ENCODE assay signal across 8 mouse cellular contexts in genomic region chr12:104029986-104030385, GRCm38 (mm10). TPM values are rescaled to one million over a fixed set of nuclear protein-coding genes. Genes with fewer than 3 reads are reported as not detected.
A peak's percentile ranks its signal among the peaks of the same experiment; 100 is the strongest.
DNase-seq lines count a peak whose midpoint lies in the region; ATAC-seq and TF ChIP-seq lines count a peak whose summit lies in the region.

No protein-coding gene starts in this region.

- no peaks in the 10 kb centered on the region for H3K9me3 ChIP-seq in midbrain, embryonic 10.5 days (replicated peaks)
- no peaks in the 10 kb centered on the region for H3K9me3 ChIP-seq in midbrain, embryonic 15.5 days
- no peaks in the 10 kb centered on the region for H3K9me3 ChIP-seq in liver, embryonic 14.5 days (ENCODE audit: control insufficient read depth, low read length)

- no peak overlapping the region for H3K9ac ChIP-seq in midbrain, embryonic 15.5 days
- no peak overlapping the region for H3K9ac ChIP-seq in liver, embryonic 14.5 days (replicated peaks)

- TF ChIP-seq POLR2A in cerebellum, adult 2 months (IDR thresholded peaks at IDR 0.05; ENCODE audit: borderline replicate concordance, insufficient read depth, low read length) = no peak
- no peak for TF ChIP-seq POLR2A in embryonic fibroblast, embryonic 13.5 days (IDR thresholded peaks at IDR 0.05; ENCODE audit: low read depth, low read length)

- 48% methylated on average over 8 of the region's 8 CpGs for WGBS in cerebellum, adult 2 months
- 43% methylated on average over 8 of the region's 8 CpGs for WGBS in midbrain, embryonic 10.5 days
- 45% methylated on average over 8 of the region's 8 CpGs for WGBS in midbrain, embryonic 15.5 days
- 32% methylated on average over 8 of the region's 8 CpGs for WGBS in liver, embryonic 14.5 days (ENCODE audit: insufficient replicate concordance)

- no peaks in the 10 kb centered on the region for H3K36me3 ChIP-seq in midbrain, embryonic 10.5 days
- H3K36me3 ChIP-seq in midbrain, embryonic 15.5 days (replicated peaks) = no peaks in the 10 kb centered on the region
- H3K36me3 ChIP-seq in liver, embryonic 14.5 days (replicated peaks; ENCODE audit: control insufficient read depth, insufficient read depth, low read depth) = no peaks in the 10 kb centered on the region

- no peak for DNase-seq in cerebellum, adult 2 months
- DNase-seq in cerebellum, adult 11 months = no peak
- DNase-seq in midbrain, embryonic 10.5 days (ENCODE audit: low spot score) = peak; percentile 34
- DNase-seq in liver, embryonic 14.5 days (ENCODE audit: low read depth in 3 of 3, low spot score in 3 of 3) = no peak
- DNase-seq in testis, postnatal 10 days (ENCODE audit: low spot score) = peak; percentile 55
- no peak for DNase-seq in frontal cortex, postnatal 25 days (ENCODE audit: low spot score in 2 of 2)

- TF ChIP-seq CTCF in cerebellum, adult 2 months (IDR thresholded peaks at IDR 0.05; ENCODE audit: borderline replicate concordance, insufficient read depth, low read depth, low read length) = peak; percentile 7; the same call in 1 of the 2 replicates
- TF ChIP-seq CTCF in embryonic fibroblast, embryonic 13.5 days (IDR thresholded peaks at IDR 0.05; ENCODE audit: borderline replicate concordance, insufficient read depth, low read length) = 0 out of 2 replicates have a peak, but pooled peaks have one; percentile 29
- TF ChIP-seq CTCF in liver, embryonic 14.5 days (IDR thresholded peaks at IDR 0.05; ENCODE audit: low read depth) = peak; percentile 70

- no peaks in the 10 kb centered on the region for H3K27me3 ChIP-seq in cerebellum, adult 2 months (ENCODE audit: control insufficient read depth, insufficient read depth, low read length)
- H3K27me3 ChIP-seq in midbrain, embryonic 10.5 days (ENCODE audit: low read depth, poor library complexity, severe bottlenecking) = no peaks in the 10 kb centered on the region
- H3K27me3 ChIP-seq in midbrain, embryonic 15.5 days (replicated peaks) = no peaks in the 10 kb centered on the region
- no peaks in the 10 kb centered on the region for H3K27me3 ChIP-seq in liver, embryonic 14.5 days (ENCODE audit: control insufficient read depth, insufficient read depth, low read length)

- H3K4me2 ChIP-seq in midbrain, embryonic 15.5 days = no peak overlapping the region
- no peak overlapping the region for H3K4me2 ChIP-seq in liver, embryonic 14.5 days (ENCODE audit: low read depth)

- TF ChIP-seq EP300 in liver, embryonic 14.5 days (IDR thresholded peaks at IDR 0.05; ENCODE audit: low read depth) = no peak

- H3K27ac ChIP-seq in cerebellum, adult 2 months (ENCODE audit: insufficient read depth, low read length) = no peak overlapping the region
- no peak overlapping the region for H3K27ac ChIP-seq in midbrain, embryonic 10.5 days (replicated peaks)
- no peak overlapping the region for H3K27ac ChIP-seq in midbrain, embryonic 15.5 days
- H3K27ac ChIP-seq in embryonic fibroblast, embryonic 13.5 days (ENCODE audit: insufficient read depth, low read length) = no peak overlapping the region
- no peak overlapping the region for H3K27ac ChIP-seq in liver, embryonic 14.5 days

- H3K4me1 ChIP-seq in cerebellum, adult 2 months (ENCODE audit: control insufficient read depth, insufficient read depth, low read length) = no peaks in the 10 kb centered on the region
- no peaks in the 10 kb centered on the region for H3K4me1 ChIP-seq in midbrain, embryonic 10.5 days
- H3K4me1 ChIP-seq in midbrain, embryonic 15.5 days = no peaks in the 10 kb centered on the region
- no peaks in the 10 kb centered on the region for H3K4me1 ChIP-seq in embryonic fibroblast, embryonic 13.5 days (ENCODE audit: control insufficient read depth, insufficient read depth, low read length)
- H3K4me1 ChIP-seq in liver, embryonic 14.5 days (replicated peaks; ENCODE audit: control insufficient read depth in 2 of 2, insufficient read depth in 2 of 2, low read length in 1 of 2) = no peaks in the 10 kb centered on the region; a peak in 1 of 4 replicates

- no peak for ATAC-seq in midbrain, embryonic 15.5 days (replicated peaks)
- ATAC-seq in liver, embryonic 14.5 days (ENCODE audit: insufficient read depth) = no peak

- no peak overlapping the region for H3K4me3 ChIP-seq in cerebellum, adult 2 months (replicated peaks; ENCODE audit: insufficient read depth, low read depth, low read length)
- H3K4me3 ChIP-seq in midbrain, embryonic 10.5 days = no peak overlapping the region
- H3K4me3 ChIP-seq in midbrain, embryonic 15.5 days = no peak overlapping the region
- H3K4me3 ChIP-seq in embryonic fibroblast, embryonic 13.5 days (ENCODE audit: insufficient read depth, low read length) = no peak overlapping the region
- H3K4me3 ChIP-seq in liver, embryonic 14.5 days (ENCODE audit: insufficient read depth in 1 of 2, low read depth in 2 of 2, low read length in 2 of 2) = no peak overlapping the region

RNA-seq across cellular contexts. Expression of gene Serpina12, which starts 14.3 kb away (rescaled TPM):
- polyA plus RNA-seq in cerebellum, adult 2 months (2012; rRNA removed) = 0.05 TPM in 1 of 2 replicates, not detected in the other
- polyA plus RNA-seq in midbrain, embryonic 10.5 days (2016; fragmentation: Nextera tagmentation; extraction: Ambion mirVana) = not detected in 2 replicates
- not detected in 2 replicates for polyA plus RNA-seq in midbrain, embryonic 15.5 days (2015; fragmentation: Nextera tagmentation; extraction: Ambion mirVana)
- not detected in 2 replicates for polyA plus RNA-seq in embryonic fibroblast, embryonic 13.5 days (2011; ENCODE audit: insufficient read length, low read depth, missing spikeins)
- 0.01 and 0.02 TPM in 2 replicates for polyA plus RNA-seq in liver, embryonic 14.5 days (2012; rRNA removed)
- not detected in 2 replicates for polyA plus RNA-seq in liver, embryonic 14.5 days (2014; fragmentation: Nextera tagmentation; extraction: Ambion mirVana)

RNA-seq across cellular contexts. Expression of gene Serpina9, which starts 16.4 kb away (rescaled TPM):
- 1.8 TPM in 2 replicates for polyA plus RNA-seq in cerebellum, adult 2 months (2012; rRNA removed)
- not detected in 2 replicates for polyA plus RNA-seq in midbrain, embryonic 10.5 days (2016; fragmentation: Nextera tagmentation; extraction: Ambion mirVana)
- polyA plus RNA-seq in midbrain, embryonic 15.5 days (2015; fragmentation: Nextera tagmentation; extraction: Ambion mirVana) = 0.05 TPM in 1 of 2 replicates, not detected in the other
- not detected in 2 replicates for polyA plus RNA-seq in embryonic fibroblast, embryonic 13.5 days (2011; ENCODE audit: insufficient read length, low read depth, missing spikeins)
- not detected in 2 replicates for polyA plus RNA-seq in liver, embryonic 14.5 days (2012; rRNA removed)
- not detected in 2 replicates for polyA plus RNA-seq in liver, embryonic 14.5 days (2014; fragmentation: Nextera tagmentation; extraction: Ambion mirVana)

RNA-seq across cellular contexts. Expression of gene Serpina11, which starts 40.2 kb away (rescaled TPM):
- 0.07 TPM in 1 of 2 replicates, not detected in the other for polyA plus RNA-seq in cerebellum, adult 2 months (2012; rRNA removed)
- not detected in 2 replicates for polyA plus RNA-seq in midbrain, embryonic 10.5 days (2016; fragmentation: Nextera tagmentation; extraction: Ambion mirVana)
- not detected in 2 replicates for polyA plus RNA-seq in midbrain, embryonic 15.5 days (2015; fragmentation: Nextera tagmentation; extraction: Ambion mirVana)
- not detected in 2 replicates for polyA plus RNA-seq in embryonic fibroblast, embryonic 13.5 days (2011; ENCODE audit: insufficient read length, low read depth, missing spikeins)
- polyA plus RNA-seq in liver, embryonic 14.5 days (2012; rRNA removed) = 7.0 and 7.7 TPM in 2 replicates
- 7.2 and 11.4 TPM in 2 replicates for polyA plus RNA-seq in liver, embryonic 14.5 days (2014; fragmentation: Nextera tagmentation; extraction: Ambion mirVana)

Comparison
In these comparisons a context has a peak if more than half of its experiments do, and no peak if none do; other contexts are left out.
1. DNase-seq: peak in midbrain, embryonic 10.5 days (single experiment) and testis, postnatal 10 days (single experiment); none in cerebellum, adult 2 months (0 of 2), cerebellum, adult 11 months (single experiment), liver, embryonic 14.5 days (0 of 3) and frontal cortex, postnatal 25 days (0 of 2).
2. CTCF ChIP-seq: peak in every context shown above with its lines; median percentile 70 in liver, embryonic 14.5 days; 29 in embryonic fibroblast, embryonic 13.5 days; 7 in cerebellum, adult 2 months.